Mouse (Mus musculus) neural tube, embryonic 10.5 days (tissue): ENCODE measurements around the gene D5Ertd579e.

Experiments
- DNase-seq: peaks from one replicate; pipeline ENCODE4 v3.0.0-alpha.2; 2017; ENCODE audit warnings: low spot score; ENCODE audit errors: extremely low spot score

Gene D5Ertd579e

GRCm38 (mm10) chr5:36695461-36696231, at the start of gene D5Ertd579e:
TSS of gene D5Ertd579e (minus strand) at chr5:36696024.
- DNase-seq: peak; percentile 92

- DNase-seq: peak; percentile 90
These were observed 46.5 kb upstream of the D5Ertd579e start for GRCm38 (mm10) chr5:36742126-36742848.

GRCm38 (mm10) chr5:36739829-36740228, 44.0 kb upstream of the D5Ertd579e start:
- no peak for DNase-seq

GRCm38 (mm10) chr5:36738799-36739615, 43.2 kb upstream of the D5Ertd579e start:
- DNase-seq: no peak

- DNase-seq: no peak
These were observed 41.9 kb upstream of the D5Ertd579e start for GRCm38 (mm10) chr5:36737765-36738164.

GRCm38 (mm10) chr5:36736009-36736408, 40.2 kb upstream of the D5Ertd579e start:
- DNase-seq: no peak

- DNase-seq: no peak
These were observed 39.3 kb upstream of the D5Ertd579e start for GRCm38 (mm10) chr5:36735106-36735505.

- DNase-seq: no peak
These were observed 37.6 kb upstream of the D5Ertd579e start for GRCm38 (mm10) chr5:36733405-36733804.

- no peak for DNase-seq
These were observed 36.3 kb upstream of the D5Ertd579e start for GRCm38 (mm10) chr5:36731901-36732652.

GRCm38 (mm10) chr5:36730689-36731088, 34.9 kb upstream of the D5Ertd579e start:
- DNase-seq: no peak

- DNase-seq: no peak
These were observed 34.1 kb upstream of the D5Ertd579e start for GRCm38 (mm10) chr5:36729923-36730322.

- DNase-seq: no peak
These were observed 33.3 kb upstream of the D5Ertd579e start for GRCm38 (mm10) chr5:36729086-36729473.

- DNase-seq: no peak
These were observed 32.7 kb upstream of the D5Ertd579e start for GRCm38 (mm10) chr5:36728403-36729085.

GRCm38 (mm10) chr5:36727776-36728175, 32.0 kb upstream of the D5Ertd579e start:
- no peak for DNase-seq

GRCm38 (mm10) chr5:36727136-36727535, 31.3 kb upstream of the D5Ertd579e start:
- no peak for DNase-seq

- DNase-seq: no peak
These were observed 30.6 kb upstream of the D5Ertd579e start for GRCm38 (mm10) chr5:36726387-36726801.

- DNase-seq: no peak
These were observed 30.0 kb upstream of the D5Ertd579e start for GRCm38 (mm10) chr5:36725861-36726260.

GRCm38 (mm10) chr5:36724274-36724673, 28.4 kb upstream of the D5Ertd579e start:
- no peak for DNase-seq

- DNase-seq: no peak
These were observed 27.5 kb upstream of the D5Ertd579e start for GRCm38 (mm10) chr5:36723356-36723755.

GRCm38 (mm10) chr5:36722415-36722856, 26.6 kb upstream of the D5Ertd579e start:
- no peak for DNase-seq
